Mouse (Mus musculus) G1E (cell line): ENCODE measurements around the gene Mrps27.

Experiments used
- CTCF ChIP-seq: IDR thresholded peaks from 2 replicates; pipeline ENCODE4 v1.5.1; 2012; ENCODE audit warnings: low read depth, low read length, inconsistent platforms, mixed read lengths
- TAL1 ChIP-seq: conservative IDR thresholded peaks from 2 replicates; pipeline ENCODE4 v1.6.1; 2012; ENCODE audit warnings: low read depth, low read length, inconsistent platforms, mixed read lengths

GRCm38 (mm10) chr13:99314657-99315181 lies 29.9 kb upstream of the Mrps27 start:
- TF ChIP-seq CTCF (no peak), TAL1 (no peak)
